Comparison of ENCODE assay signal across 28 mouse cellular contexts in the genomic region with DNA sequence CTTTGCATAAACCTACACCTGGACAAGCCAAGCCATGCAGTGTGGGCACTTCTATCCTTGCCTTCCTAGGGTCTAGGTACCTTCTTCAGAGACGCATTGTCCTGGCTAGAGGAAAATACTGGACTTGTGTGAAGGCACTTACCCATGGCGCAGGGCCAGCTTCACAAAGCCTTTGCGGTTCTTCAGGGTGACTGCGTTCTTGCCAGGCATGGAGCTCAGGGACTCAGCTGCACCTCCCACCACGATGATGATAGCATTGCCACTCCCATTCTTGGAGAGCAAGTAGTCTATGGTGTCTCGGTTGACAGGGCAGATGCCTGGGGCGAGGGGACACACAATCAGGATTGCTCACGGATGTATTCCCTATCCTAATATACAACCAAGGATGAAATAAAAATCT.
"Had no signal": no experiment of that assay in that cellular context is flagged by ENCODE, and none has a peak within 500 bp of the region (broad histone marks: within the 10 kb centered on the region; RNA-seq: fewer than 3 reads in every experiment).

No protein-coding gene starts in this region.

- H3K4me2 ChIP-seq: heart, embryonic 11.5 days; heart, embryonic 13.5 days; heart, embryonic 15.5 days; hindbrain, embryonic 12.5 days; hindbrain, embryonic 14.5 days; kidney, embryonic 15.5 days; limb, embryonic 12.5 days; liver, embryonic 13.5 days; liver, embryonic 15.5 days had no signal

- H3K9me3 ChIP-seq: heart, embryonic 13.5 days; heart, embryonic 15.5 days; hindbrain, embryonic 10.5 days; hindbrain, embryonic 12.5 days; kidney, embryonic 15.5 days; limb, embryonic 10.5 days; limb, embryonic 12.5 days; liver, embryonic 13.5 days; liver, embryonic 15.5 days had no signal

- DNase-seq: gastrocnemius, adult 2 months; gastrocnemius, postnatal 10 days; gastrocnemius, postnatal 25 days; heart, postnatal 14 days; heart, postnatal 4 days; kidney, adult 11 months; kidney, adult 2 months; kidney, adult 9 months; kidney, postnatal 14 days; kidney, postnatal 36 days; layer of hippocampus, adult 9-11 months; liver; liver, embryonic 13.5 days; liver, postnatal 0 days had no signal

- H3K27me3 ChIP-seq: heart, embryonic 13.5 days; heart, embryonic 15.5 days; hindbrain, embryonic 12.5 days; kidney, embryonic 15.5 days; limb, embryonic 12.5 days; liver, embryonic 13.5 days; liver, embryonic 15.5 days had no signal

- ATAC-seq: hindbrain, embryonic 16.5 days; inflammation-experienced regulatory T-cells, adult 6 months; liver, postnatal 0 days had no signal

- H3K27ac ChIP-seq: gastrocnemius, adult 2 months; heart, embryonic 13.5 days; heart, embryonic 15.5 days; hindbrain, embryonic 10.5 days; hindbrain, embryonic 12.5 days; hindbrain, embryonic 14.5 days; kidney, embryonic 15.5 days; kidney, postnatal 0 days; left cerebral cortex, adult 2 months; limb, embryonic 10.5 days; limb, embryonic 12.5 days; liver, embryonic 13.5 days; liver, embryonic 15.5 days had no signal

- H3K9ac ChIP-seq: heart, embryonic 13.5 days; heart, embryonic 15.5 days; hindbrain, embryonic 12.5 days; hindbrain, embryonic 14.5 days; kidney, embryonic 15.5 days; limb, embryonic 12.5 days; liver, embryonic 13.5 days; liver, embryonic 15.5 days; liver, postnatal 0 days had no signal

- H3K36me3 ChIP-seq: heart, embryonic 13.5 days; heart, embryonic 15.5 days; hindbrain, embryonic 10.5 days; hindbrain, embryonic 12.5 days; kidney, embryonic 15.5 days; limb, embryonic 10.5 days; limb, embryonic 12.5 days had no signal

- H3K4me3 ChIP-seq: gastrocnemius, adult 2 months; heart, embryonic 13.5 days; heart, embryonic 15.5 days; hindbrain, embryonic 10.5 days; hindbrain, embryonic 12.5 days; kidney, embryonic 15.5 days; left cerebral cortex, adult 2 months; limb, embryonic 10.5 days; limb, embryonic 12.5 days; liver, embryonic 13.5 days; liver, embryonic 15.5 days had no signal
